Mouse (Mus musculus) gastrocnemius, adult 18-20 months (tissue): ENCODE measurements at regions not wholly inside any gene's neighbourhood (a gene's known extent, or its start where the extent isn't known, plus 50 kb on each side); places are given as distances from the start of the nearest gene placed in this dataset.

Experiments used
- DNase-seq: peaks from one replicate; pipeline ENCODE4 v3.0.0; 2021; ENCODE audit warnings: low spot score

DNA sequence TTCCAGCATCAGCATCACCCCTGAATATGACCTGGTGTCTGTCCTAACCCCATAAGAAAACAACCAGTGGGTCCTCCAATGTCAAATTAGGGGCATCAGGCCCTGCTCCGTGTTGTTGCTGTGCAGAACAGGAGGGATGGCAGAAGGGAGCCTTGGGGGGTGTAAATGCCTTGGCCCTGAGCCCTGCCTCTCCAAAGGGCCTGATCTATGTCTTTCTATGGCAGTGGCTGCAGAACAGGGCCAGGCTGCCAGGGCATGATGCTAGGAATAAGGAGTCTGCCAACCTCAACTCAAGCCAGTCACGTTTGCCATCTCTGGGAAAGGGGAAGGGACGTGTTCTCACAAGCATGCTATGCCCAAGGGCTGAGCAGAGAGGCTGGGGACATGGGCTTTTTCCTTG, 172.9 kb downstream of the Kcna5 start:
- no peak for DNase-seq

DNA sequence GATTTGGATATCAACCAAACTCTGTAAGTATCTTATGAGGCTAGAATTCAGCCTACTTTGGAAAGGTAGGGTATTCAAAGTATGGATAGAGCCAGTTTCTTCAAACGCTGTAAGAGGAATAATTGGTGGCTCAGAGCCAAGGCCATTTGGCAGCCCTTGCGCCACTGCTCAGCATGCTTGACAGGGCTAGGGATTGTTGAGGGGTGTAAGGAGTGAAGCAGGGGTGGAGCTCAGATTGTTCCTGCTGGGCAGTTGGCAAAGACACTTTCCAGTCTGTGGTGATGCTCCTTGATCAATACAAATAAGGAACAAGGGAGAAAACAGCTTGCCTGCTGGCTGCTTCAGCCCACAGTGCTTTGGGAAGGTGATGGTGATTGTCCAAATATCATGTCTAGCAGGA, 181.9 kb downstream of the Kcna5 start:
- no peak for DNase-seq

DNA sequence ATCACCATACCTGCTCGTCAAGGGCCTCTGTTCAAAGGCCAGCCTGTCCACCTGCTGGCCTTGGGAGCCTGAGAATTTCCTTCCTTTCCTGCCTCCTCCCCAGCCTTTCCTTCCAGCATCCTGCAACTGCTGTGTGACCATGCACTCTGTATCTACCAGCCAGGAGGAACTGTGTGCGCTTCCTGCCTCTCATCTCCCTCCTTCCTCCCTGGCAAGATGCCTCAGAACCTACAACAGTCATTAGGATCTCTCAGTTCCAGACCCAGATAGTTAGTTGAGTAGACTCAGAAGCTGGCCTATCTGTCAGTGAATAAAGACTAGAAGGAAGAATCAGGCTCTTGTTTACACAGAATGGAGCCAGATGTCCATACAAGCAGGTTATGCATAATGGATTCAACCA, 183.8 kb upstream of the Ntf3 start:
- no peak for DNase-seq

DNA sequence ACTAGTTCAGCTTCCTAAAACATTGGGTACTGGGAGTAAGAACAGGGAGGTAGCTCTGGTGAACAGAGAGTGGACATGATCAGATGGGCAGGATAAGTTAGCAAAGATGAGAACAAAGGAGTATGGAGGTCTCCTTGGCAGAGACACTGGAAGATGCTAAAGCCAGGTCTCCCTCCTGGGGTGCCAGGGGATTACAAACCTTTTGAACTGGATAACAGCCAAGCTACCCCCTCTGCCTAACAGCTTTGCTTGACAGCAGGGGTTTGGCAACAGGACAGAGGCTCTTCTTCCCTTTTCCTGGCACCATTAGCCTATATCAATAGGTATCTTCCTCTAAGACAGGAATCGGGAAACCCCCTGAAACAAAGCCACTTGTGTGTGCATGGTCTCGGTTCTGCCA, 183.2 kb upstream of the Ntf3 start:
- no peak for DNase-seq

DNA sequence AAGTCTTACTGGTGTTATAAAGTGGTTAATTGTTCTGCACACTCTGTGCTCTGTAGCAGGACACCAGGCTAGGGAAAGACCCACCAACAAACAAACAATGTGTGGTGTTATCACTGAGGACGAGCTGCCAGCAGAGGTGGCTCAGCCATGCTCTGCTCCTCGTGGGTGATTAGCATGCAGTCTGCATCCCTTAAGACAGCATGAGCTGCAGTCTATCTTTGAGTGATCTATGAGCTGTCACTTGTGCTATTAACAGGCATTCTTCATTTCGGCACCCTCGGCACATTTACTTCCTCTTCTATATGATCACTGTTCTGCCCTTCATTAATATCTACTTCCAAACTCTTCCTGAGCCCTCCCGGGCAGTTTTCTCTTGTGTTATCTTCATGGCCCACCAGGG, 178.5 kb upstream of the Ntf3 start:
- no peak for DNase-seq

DNA sequence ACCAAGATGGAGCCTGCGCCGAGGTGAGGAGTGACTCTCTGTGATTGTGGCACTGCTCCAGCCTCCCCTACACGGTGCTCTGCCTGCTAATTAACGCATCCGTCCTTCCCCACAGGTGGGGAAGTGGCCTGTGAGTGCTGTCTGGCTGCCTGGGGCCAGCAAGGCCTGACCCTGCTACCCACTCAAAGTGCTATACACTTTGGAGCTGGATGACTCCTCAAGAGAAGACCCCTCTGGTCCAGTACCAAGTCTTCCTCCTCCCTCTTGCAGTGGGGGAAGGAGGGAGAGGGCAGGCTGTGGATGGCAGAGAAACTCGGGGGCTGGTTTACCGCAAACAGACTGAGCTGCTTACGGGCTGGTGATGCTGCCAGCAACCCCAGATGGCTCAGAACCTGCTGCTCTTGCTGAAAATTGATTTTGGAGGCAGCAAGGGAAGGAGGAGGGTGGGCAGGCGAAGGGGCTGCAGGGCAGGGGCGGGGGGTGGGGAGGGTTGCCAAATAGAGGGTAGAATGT, 173.4 kb upstream of the Ntf3 start:
- DNase-seq: no peak

DNA sequence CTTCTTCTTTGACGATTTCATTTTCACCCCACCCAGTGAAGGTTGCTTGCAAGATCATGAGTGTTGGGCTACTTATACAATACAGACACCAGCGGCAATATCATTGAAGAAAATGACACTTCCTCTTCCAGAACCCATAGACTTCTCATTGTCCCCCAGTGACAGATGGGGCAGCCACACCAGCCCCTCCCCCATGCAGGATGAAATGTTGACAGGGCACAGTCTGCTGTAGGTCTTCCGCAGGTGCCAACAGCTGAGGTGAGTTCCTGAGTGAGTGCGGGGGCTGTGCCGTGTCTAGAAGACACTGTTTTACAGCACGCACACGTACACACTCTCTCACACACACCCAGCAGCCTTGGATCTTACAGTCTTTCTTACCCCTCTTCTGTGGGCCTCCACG, 171.0 kb upstream of the Ntf3 start:
- no peak for DNase-seq

DNA sequence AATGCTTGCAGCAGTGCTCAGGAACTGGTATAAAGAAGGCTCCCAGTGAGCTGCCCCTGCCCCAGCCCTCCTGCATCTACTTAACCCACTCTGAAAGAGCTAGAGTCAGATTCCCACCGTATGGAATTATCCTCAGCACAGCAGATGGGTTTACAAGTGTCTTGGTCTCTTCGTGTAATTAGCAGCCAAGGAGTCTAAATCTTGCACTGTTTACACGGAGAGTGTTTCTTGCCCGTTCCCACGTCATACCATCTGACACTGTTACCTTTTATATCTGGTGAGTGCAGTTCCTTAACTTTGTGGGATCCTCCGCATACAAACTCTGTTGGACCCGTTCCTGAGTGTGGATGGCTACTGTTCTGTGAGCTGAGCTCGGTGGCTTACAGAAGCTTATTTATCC, 167.5 kb upstream of the Ntf3 start:
- no peak for DNase-seq

DNA sequence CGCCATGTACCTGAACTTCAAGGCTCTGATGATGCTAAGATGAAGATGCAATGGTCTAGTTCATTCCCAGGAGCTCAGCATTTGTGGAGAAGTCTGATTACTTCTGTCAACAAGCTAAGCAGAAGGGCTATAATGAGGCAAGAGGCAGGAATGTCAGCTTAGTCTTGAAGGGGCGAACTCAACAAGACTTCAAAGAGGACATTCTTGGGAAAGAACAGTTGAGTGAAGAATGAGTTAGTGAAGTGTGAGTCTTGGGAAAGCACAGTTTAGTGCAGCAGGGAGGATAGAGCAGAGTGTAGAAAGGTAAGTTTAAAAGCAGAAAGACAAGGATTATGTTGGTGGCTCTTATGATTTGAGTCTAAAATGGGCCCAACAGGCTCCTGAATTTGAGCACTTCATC, 160.5 kb upstream of the Ntf3 start:
- DNase-seq: no peak

DNA sequence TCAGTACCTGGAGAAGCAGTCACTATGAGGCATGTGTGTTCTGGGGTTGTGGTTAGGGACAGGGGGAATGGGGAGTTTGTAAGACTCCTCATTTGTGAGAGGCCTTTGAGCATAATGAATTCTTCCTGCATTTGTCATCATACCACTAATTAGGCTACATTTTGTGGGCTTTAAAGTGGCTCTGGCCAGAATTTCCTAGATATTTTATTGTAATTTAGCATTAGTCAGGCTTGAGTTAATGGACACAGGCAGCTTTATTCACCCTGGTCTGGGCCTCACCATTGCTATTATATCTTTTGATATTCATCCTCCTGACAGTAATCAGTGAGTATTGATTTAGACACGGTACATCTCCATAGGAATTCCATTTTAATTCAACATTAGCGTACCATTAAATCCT, 151.8 kb upstream of the Ntf3 start:
- DNase-seq: no peak

DNA sequence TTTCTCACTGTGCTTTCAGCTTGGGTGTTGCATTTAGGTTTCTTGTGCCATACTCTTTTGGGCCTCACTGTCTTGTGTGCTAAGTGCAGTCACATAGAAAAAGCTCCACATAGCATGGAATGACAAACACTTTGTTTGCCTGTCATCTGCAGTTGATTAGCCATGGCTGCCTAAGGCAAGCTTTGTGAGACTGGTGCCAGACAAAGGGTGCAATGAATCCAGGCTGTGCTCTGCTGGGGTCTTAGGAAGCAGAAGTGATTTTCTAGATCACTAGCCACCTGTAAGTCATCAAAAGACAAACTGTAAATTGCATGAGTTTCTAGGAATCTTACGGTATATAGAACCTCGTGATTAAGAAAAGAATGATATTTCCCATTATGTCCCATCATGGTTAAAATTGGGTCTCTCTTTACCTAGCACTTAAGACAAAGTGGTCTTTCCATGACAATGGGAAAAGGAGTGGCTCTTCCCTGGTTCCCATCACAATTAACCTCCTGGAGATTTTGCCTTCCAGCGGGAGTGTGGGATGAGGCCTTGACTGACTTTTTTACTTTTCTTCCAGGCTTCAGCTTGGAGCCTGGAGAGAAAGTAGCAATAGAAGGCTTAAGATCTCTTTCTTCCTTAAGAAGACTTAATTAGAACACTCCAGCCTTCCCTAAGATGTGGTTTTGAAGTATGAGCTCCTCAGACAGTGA, 144.2 kb upstream of the Ntf3 start:
- no peak for DNase-seq

DNA sequence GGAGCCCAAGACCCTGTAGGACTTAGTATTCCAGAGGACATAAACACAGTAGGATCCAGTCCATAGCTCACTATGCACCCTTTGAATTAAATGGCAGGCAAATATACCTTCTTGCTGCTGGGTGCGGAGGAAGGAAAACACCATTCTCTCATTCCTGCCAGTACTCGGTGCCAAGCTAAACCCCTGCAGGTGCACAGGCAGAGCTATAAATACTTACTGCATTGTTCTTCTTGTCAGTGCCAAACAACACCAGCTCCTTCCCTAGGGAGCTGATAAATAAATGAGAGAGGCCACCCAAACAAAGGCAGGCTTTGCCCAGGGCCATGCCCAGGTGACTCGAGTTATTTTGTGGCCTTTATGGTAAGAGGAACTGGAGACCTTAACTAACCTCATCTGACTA, 136.4 kb upstream of the Ntf3 start:
- no peak for DNase-seq

DNA sequence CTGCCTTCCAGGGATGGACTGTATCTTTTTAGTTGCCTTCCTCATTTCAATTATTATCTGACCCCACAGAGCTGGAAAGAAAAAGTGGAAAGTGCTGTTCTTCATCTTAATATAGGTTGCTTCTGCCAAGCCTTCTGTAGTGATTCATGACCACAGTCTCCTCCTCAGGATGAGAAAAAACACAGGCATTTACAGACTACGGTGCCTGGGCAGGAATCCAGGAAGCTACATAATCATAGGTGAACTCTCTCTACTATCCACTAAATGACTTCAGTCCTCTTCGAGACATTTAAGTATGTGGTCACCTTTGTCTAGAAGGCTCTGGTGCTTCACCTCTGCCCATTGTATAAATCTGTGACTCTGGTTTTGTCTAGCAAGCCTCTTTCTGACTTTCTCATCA, 124.9 kb upstream of the Ntf3 start:
- no peak for DNase-seq

DNA sequence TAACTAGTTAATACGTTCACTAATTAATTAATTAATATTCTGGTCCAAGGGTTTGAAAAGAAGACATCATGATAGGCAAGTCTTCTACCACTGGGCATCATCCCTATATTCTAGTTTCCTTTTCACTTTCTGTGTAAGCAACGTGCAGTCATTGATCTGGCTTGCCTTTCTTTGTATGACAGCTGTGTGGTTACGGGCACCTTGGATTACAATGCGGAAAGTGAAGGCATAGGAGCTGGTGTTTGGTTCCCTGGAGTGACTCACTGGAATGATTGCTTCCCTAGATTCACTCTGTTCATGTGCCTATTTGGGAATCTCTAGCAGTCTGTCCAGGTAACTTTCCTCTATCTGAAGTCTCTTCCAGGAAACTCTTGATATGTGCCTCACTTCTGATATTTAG, 120.5 kb upstream of the Ntf3 start:
- no peak for DNase-seq

DNA sequence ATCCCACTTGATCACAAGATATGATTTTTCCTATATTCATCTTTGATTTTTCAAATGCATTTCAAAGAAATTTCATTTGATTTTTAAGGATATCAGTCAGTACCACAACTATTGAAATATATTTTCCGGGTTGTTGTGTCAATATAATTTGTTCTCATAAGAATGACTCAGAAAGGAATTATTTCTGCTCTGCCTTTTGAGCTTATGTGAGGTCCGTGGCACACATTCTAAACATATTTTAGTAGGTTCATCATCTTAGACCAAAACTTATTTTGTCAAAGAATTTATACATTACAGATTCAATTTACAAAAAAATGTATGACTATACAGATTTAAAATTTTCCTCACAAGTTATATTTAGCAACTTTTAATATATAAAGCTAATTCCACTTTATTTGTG, 119.5 kb upstream of the Ntf3 start:
- no peak for DNase-seq

DNA sequence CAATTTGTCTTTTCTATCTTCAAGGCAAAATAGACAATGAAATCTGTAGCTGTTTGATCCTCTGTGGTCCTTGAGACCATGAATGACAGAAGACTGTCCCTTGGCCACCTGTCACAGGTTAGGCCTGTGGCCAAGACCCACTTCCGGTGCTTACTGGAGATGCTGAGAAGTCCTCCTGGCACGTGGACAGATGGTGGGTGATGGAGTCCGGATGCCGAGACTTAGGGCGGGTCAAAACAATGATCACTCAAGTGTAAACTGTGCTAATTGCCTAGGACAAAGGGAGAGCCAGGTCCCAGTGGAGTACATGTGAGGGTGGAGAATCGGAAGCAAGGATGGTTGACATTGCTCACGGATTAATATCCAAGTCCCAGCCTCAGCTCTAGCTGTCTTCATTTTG, 117.7 kb upstream of the Ntf3 start:
- DNase-seq: no peak

DNA sequence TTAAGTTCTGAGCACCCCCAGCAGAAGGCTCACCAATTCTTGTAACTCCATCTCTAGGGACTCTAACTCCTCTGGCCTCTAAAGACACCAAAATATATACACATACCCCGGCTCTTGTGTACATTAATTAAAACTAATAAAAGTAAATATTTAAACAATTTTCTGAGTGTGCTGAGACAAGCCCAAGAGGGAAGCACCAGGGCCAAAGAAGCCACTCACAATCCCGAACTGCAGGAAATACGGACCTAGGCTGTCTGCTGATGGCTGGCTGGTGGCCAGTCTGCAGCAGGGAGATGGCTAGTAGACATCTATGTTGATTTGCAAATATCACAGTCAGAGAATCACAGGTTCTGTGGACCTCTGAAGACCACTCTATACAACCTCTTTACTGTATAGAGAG, 113.6 kb upstream of the Ntf3 start:
- DNase-seq: no peak

DNA sequence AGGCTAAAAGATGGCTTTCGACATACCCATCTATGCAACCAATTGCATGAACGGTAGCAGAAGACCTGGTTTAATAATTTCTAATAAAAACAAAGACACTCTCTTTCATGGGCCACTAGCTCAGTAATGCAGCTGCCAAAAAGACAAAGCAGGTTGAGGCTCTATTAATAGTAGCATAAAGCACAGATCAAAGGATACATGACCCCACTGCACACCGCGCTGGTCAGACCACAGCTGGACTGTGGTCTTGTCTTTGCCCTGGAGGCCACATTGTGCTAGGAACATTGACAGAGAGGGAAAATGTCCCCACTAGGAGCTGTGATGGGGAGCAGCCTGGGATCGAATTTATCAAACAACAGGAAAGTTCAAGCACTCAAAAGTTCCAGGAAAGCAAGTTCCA, 79.3 kb upstream of the Ntf3 start:
- DNase-seq: no peak

DNA sequence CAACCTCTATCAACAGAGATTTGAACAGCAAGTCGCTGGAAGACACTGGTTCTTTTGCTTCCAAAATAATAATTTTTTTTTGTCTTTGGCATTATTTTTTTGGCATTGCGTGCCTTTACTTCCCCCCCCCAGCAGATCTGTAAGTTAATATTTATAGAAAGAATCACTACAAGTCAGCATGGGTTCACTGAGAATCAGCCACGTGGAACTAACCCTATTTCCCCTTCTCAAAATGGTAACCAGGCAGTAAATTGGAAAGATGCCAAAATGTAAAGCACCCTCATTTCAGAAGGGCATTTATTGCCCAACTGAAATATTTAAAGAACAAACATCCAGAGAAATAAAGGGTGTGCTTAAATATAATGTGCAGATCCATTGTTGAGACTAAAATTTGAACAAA, 78.7 kb upstream of the Ntf3 start:
- no peak for DNase-seq

DNA sequence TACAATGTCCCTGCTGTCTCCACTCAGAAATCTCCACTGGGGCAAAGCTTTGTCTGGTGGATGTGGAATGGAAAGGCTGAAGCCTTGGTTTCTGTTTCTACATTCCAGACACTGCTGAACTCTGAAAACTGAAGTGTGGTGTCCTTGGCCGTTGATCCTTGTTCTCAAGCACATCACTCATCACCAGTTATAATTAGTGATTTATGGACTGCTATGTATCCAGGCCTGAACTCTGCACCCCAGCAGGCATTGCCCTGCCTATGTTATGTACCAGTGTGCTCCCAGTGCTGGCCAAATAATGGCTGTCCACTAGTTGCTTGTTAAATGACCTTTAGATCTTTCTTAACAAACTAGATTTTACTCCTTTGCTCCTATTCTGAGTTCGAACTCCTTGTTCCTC, 75.6 kb upstream of the Ntf3 start:
- DNase-seq: no peak

DNA sequence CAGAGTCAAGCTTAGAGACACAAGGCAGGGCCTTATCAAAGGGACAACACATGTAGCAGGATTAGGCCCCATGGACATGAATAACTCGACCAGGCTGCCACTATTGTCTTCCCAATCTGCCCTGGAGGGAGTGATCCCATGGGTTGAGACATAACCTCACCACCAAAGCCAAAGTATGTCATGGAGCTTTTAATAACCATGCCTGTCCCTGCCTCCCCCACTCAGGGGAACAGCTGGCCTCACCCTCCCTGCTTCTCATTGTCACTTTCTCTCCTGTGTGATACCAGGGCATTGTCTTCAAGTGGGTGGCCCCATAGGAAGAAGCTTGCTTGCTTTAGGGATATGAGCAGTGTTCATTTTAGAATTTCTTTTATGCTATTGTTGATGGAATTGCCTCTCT, 73.5 kb upstream of the Ntf3 start:
- no peak for DNase-seq
